Mouse (Mus musculus): ENCODE measurements around the gene Ppp1r11. TPM values are rescaled to one million over a fixed set of nuclear protein-coding genes. Genes with fewer than 3 reads are reported as not detected.
A peak's percentile ranks its signal among the peaks of the same experiment; 100 is the strongest.
"Not testable (repeated sequence)": the region's sequence is repeated elsewhere in the genome, so short reads cannot be mapped to it uniquely, and the experiment has no call there.

Ppp1r11 gene
- polyA plus RNA-seq, 1 experiment from 2014 or later: 176 TPM

DNA sequence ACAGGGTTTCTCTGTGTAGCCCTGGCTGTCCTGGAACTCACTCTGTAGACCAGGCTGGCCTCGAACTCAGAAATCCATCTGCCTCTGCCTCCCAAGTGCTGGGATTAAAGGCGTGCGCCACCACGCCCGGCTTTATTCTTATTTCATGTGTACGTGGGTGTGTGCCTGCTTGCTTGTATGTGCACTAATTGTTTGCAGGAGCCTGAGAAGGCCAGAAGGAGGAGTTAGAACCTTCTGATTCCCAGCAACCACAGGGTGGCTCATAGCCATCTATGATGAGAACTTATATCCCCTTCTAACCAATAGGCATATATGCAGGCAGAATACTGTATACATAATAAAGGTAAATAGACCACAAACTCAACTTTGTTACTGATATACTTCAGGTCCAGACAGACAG, 39.1 kb upstream of the Ppp1r11 start:
- 91% methylated on average over 6 of the region's 6 CpGs for WGBS
- DNase-seq: not testable (repeated sequence)

DNA sequence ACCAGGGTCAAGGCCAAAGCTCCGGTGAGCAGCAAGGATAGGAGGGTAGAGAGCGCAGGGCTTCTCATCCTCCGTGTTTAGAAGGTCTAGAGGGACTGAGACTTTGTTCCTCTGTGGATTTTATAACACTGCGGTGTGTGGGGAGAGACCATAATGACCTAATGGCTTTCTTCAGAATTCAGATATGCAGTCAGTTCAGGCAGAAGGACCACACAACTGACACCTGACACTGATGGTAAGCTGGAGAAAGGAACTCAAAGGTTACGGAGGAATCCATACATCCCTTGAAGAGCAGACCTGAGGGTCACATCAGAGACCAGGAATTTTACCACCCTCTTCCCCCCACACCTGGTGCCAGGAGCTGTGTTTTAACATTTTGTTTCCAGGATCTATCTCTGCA, 37.9 kb upstream of the Ppp1r11 start, which contains the start of gene H2-M5:
Gene H2-M5, minus strand, starts transcription at position 101 of the 400 bp plus-strand sequence.
- no peak for ATAC-seq (ENCODE audit: low FRiP score, low TSS enrichment)

More for the DNA sequence above, 39.1 kb upstream of the Ppp1r11 start:
- not testable (repeated sequence) for H3K4me3 ChIP-seq (replicated peaks; ENCODE audit: low read depth, low read length); H3K27ac ChIP-seq (replicated peaks; ENCODE audit: low read depth, low read length); H3K4me2 ChIP-seq (ENCODE audit: low read length); H3K36me3 ChIP-seq (ENCODE audit: control insufficient read depth, insufficient read depth, low read length); H3K9ac ChIP-seq (replicated peaks; ENCODE audit: low read length); H3K4me1 ChIP-seq (ENCODE audit: control insufficient read depth, insufficient read depth, low read length); H3K9me3 ChIP-seq (ENCODE audit: control insufficient read depth, low read length); ATAC-seq (ENCODE audit: low FRiP score, low TSS enrichment); H3K27me3 ChIP-seq (ENCODE audit: control insufficient read depth, insufficient read depth, low read length)

DNA sequence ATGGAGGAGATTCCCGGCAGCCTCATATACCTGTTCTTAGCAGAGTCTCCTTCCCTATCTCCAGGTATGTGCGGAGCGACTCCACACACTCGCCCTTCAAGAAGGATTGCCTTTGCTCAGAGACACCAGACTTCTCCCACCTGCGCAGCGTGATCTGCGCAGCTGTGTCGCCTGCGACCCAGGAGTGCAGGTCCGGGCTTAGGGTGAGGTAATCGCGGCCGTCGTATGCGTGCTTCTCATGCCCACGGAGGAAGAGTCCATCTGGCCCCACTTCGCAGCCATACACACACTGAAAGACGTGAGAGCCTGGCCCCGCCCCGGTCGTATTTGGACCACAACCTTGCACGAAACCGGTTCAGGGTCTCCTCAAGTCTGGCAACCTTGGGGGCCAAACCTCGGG, 36.9 kb upstream of the Ppp1r11 start:
- Histone ChIP-seq H3K4me2 (ENCODE audit: low read length) (0 out of 2 replicates have a peak overlapping the region, but pooled peaks have one; percentile 3), H3K9me3 (ENCODE audit: control insufficient read depth, low read length) (no peaks in the 10 kb centered on the region), H3K27me3 (ENCODE audit: control insufficient read depth, insufficient read depth, low read length) (peaks cover 6% of the 10 kb centered on the region; the same call in 1 of the 2 replicates), H3K36me3 (ENCODE audit: control insufficient read depth, insufficient read depth, low read length) (no peaks in the 10 kb centered on the region), H3K4me3 (replicated peaks; ENCODE audit: low read depth, low read length) (no peak overlapping the region), H3K4me1 (ENCODE audit: control insufficient read depth, insufficient read depth, low read length) (no peaks in the 10 kb centered on the region), H3K9ac (replicated peaks; ENCODE audit: low read length) (no peak overlapping the region), H3K27ac (replicated peaks; ENCODE audit: low read depth, low read length) (no peak overlapping the region)
- WGBS: 4% methylated on average over 24 of the region's 24 CpGs
- ATAC-seq (ENCODE audit: low FRiP score, low TSS enrichment) (no peak), DNase-seq (no peak)

More for the DNA sequence above, 37.9 kb upstream of the Ppp1r11 start, which contains the start of gene H2-M5:
- no peaks in the 10 kb centered on the region for H3K9me3 ChIP-seq (ENCODE audit: control insufficient read depth, low read length)
- H3K4me3 ChIP-seq (replicated peaks; ENCODE audit: low read depth, low read length): no peak within 1 kb of the TSS
- 0 out of 2 replicates have a peak within 1 kb of the TSS, but pooled peaks have one; percentile 3 for H3K4me2 ChIP-seq (ENCODE audit: low read length)
- H3K4me1 ChIP-seq (ENCODE audit: control insufficient read depth, insufficient read depth, low read length): no peaks in the 10 kb centered on the region
- H3K27me3 ChIP-seq (ENCODE audit: control insufficient read depth, insufficient read depth, low read length): peaks cover 6% of the 10 kb centered on the region; the same call in 1 of the 2 replicates
- no peak for DNase-seq
- 32% methylated on average over 5 of the region's 5 CpGs for WGBS
- no peaks in the 10 kb centered on the region for H3K36me3 ChIP-seq (ENCODE audit: control insufficient read depth, insufficient read depth, low read length)
- H3K9ac ChIP-seq (replicated peaks; ENCODE audit: low read length): no peak within 1 kb of the TSS
- H3K27ac ChIP-seq (replicated peaks; ENCODE audit: low read depth, low read length): no peak within 1 kb of the TSS

DNA sequence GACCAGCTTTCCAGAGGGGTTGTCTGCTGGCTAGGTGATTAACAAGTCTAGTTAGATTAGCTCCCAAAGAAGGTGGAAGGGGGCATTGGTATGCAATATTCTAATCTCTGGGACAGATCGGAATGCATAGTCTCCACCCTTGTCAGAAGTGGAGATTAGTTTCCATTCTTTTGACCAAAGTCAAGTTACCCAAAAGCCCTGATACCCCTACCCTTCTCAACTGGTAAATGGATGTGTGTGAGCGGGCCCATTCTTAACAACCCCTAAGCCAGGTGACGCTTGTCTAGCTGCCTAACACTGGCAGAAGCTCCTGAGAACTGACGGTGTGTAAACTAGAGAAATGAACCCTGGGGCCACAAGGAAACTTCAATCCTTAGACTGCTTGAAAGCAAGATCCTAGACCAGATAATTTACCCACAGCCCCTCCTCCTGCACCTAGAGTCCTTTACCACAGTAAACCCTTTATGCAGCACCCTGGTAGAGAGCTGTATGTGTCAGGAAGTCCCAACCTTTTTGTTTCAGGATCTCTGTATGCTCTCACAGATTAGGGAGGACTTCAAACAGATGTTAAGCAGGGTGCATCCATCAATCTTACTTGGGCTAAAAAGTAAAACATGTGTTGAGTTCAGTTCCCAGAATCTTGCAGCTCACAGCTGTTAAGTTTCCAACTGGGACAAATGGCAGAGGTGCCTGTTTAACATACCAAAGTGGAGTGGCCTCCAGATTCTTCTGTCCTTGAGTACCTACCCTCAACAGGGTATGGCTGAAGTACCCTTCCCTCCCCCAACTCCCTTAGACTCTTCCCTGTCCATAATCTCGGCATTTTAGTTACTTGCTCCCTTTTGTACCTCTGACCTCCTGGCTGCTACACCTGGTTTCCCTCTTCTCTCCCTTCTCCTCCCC, 31.0 kb upstream of the Ppp1r11 start:
- Histone ChIP-seq H3K27ac (replicated peaks; ENCODE audit: low read depth, low read length) (no peak overlapping the region), H3K27me3 (ENCODE audit: control insufficient read depth, insufficient read depth, low read length) (no peaks in the 10 kb centered on the region; the same call in 1 of the 2 replicates), H3K9me3 (ENCODE audit: control insufficient read depth, low read length) (no peaks in the 10 kb centered on the region), H3K4me2 (ENCODE audit: low read length) (no peak overlapping the region), H3K36me3 (ENCODE audit: control insufficient read depth, insufficient read depth, low read length) (no peaks in the 10 kb centered on the region), H3K4me3 (replicated peaks; ENCODE audit: low read depth, low read length) (no peak overlapping the region), H3K4me1 (ENCODE audit: control insufficient read depth, insufficient read depth, low read length) (no peaks in the 10 kb centered on the region), H3K9ac (replicated peaks; ENCODE audit: low read length) (no peak overlapping the region)
- WGBS: 35% methylated on average over 5 of the region's 5 CpGs
- ATAC-seq (ENCODE audit: low FRiP score, low TSS enrichment) (no peak), DNase-seq (no peak)

DNA sequence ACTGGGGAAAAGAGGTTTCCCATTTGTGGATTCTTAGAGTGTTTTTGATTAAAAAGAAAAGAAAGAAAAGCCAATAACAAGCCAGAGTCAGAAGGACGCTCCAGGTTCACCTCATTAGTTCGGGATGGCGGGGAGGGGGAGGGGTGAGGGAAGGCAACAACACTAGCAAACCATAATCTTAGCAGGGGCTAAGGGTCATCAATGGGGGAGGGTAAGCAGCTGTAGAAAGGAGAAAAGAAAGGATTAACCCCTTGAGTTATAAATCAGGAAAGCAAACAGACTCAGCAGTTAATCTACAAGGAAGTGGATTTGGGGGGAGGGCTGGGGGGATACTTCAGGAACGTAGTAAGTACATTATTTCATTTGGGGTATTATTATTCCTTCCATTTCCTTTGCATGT, 30.3 kb upstream of the Ppp1r11 start:
- no peaks in the 10 kb centered on the region for H3K27me3 ChIP-seq (ENCODE audit: control insufficient read depth, insufficient read depth, low read length)
- H3K9me3 ChIP-seq (ENCODE audit: control insufficient read depth, low read length): no peaks in the 10 kb centered on the region
- WGBS: 3% methylated on average over 4 of the region's 4 CpGs
- no peak for ATAC-seq (ENCODE audit: low FRiP score, low TSS enrichment)
- H3K9ac ChIP-seq (replicated peaks; ENCODE audit: low read length): no peak overlapping the region
- DNase-seq: no peak
- no peak overlapping the region for H3K27ac ChIP-seq (replicated peaks; ENCODE audit: low read depth, low read length)
- H3K4me3 ChIP-seq (replicated peaks; ENCODE audit: low read depth, low read length): no peak overlapping the region
- H3K4me2 ChIP-seq (ENCODE audit: low read length): no peak overlapping the region
- H3K36me3 ChIP-seq (ENCODE audit: control insufficient read depth, insufficient read depth, low read length): no peaks in the 10 kb centered on the region
- H3K4me1 ChIP-seq (ENCODE audit: control insufficient read depth, insufficient read depth, low read length): no peaks in the 10 kb centered on the region

DNA sequence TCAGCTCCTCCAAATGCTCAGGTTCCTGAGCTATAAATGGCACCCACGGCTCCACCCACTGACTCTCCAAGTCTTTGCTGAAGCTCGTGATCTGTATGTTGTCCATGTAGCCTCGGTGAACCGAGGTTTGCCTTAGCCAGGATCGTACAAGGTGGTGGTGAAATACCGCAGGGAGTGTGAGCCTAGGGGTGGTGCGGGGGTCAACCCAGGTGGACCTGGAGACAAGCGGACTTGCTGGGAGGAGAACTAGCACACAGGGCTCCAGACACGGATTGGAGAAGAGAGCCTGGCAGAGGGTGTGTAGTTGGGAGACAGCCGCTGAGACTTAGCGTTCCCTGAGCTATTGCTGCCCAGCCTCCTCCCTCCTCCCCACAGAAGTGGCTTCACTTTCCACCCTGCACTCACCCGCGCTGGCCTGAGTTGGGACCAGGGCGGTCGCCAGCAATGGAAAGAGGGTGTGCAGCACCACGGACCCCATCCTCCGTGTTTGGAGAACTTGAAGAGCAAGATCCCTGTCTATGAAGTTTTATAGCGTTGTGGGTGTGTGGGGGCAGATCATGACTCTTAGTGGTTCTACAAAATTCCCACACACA, 29.8 kb upstream of the Ppp1r11 start, which contains the start of gene 2410137M14Rik:
Gene 2410137M14Rik, minus strand, starts transcription at position 17 of the 593 bp plus-strand sequence.
- no peaks in the 10 kb centered on the region for H3K27me3 ChIP-seq (ENCODE audit: control insufficient read depth, insufficient read depth, low read length)
- no peaks in the 10 kb centered on the region for H3K4me1 ChIP-seq (ENCODE audit: control insufficient read depth, insufficient read depth, low read length)
- 16% methylated on average over 18 of the region's 18 CpGs for WGBS
- H3K27ac ChIP-seq (replicated peaks; ENCODE audit: low read depth, low read length): no peak within 1 kb of the TSS
- H3K4me2 ChIP-seq (ENCODE audit: low read length): no peak within 1 kb of the TSS
- DNase-seq (no peak), ATAC-seq (ENCODE audit: low FRiP score, low TSS enrichment) (no peak)
- no peak within 1 kb of the TSS for H3K4me3 ChIP-seq (replicated peaks; ENCODE audit: low read depth, low read length)
- no peaks in the 10 kb centered on the region for H3K9me3 ChIP-seq (ENCODE audit: control insufficient read depth, low read length)
- H3K36me3 ChIP-seq (ENCODE audit: control insufficient read depth, insufficient read depth, low read length): no peaks in the 10 kb centered on the region
- H3K9ac ChIP-seq (replicated peaks; ENCODE audit: low read length): no peak within 1 kb of the TSS

DNA sequence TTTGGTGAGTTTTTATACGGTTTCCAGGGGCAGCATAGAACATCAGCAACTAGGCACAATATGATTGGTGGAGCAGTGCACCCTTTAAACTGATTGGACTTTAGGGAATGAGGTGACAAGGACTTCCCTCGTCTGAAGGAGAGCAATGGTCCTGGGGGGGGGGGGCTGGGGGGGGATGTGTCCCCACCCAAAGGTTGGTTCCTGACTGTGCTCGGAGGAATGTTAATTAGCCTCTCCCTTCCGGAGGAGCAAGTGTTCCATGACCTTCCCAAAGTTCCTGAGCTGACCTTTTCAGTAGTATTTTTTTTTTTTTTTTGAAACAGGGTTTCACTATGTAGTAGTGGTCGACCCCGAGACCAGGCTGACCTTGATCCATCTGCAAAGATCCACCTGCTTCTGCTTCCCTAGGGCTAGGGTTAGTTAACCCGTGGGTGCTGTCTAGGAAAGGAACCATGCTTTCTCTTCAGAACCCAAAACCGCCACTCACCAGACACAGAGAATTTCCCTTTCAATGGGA, 21.8 kb upstream of the Ppp1r11 start:
- WGBS: 83% methylated on average over 8 of the region's 8 CpGs
- Histone ChIP-seq H3K4me1 (ENCODE audit: control insufficient read depth, insufficient read depth, low read length) (no peaks in the 10 kb centered on the region), H3K4me2 (ENCODE audit: low read length) (no peak overlapping the region), H3K36me3 (ENCODE audit: control insufficient read depth, insufficient read depth, low read length) (no peaks in the 10 kb centered on the region), H3K27me3 (ENCODE audit: control insufficient read depth, insufficient read depth, low read length) (no peaks in the 10 kb centered on the region), H3K27ac (replicated peaks; ENCODE audit: low read depth, low read length) (no peak overlapping the region), H3K9ac (replicated peaks; ENCODE audit: low read length) (no peak overlapping the region), H3K4me3 (replicated peaks; ENCODE audit: low read depth, low read length) (no peak overlapping the region), H3K9me3 (ENCODE audit: control insufficient read depth, low read length) (no peaks in the 10 kb centered on the region)
- DNase-seq (no peak), ATAC-seq (ENCODE audit: low FRiP score, low TSS enrichment) (no peak)

DNA sequence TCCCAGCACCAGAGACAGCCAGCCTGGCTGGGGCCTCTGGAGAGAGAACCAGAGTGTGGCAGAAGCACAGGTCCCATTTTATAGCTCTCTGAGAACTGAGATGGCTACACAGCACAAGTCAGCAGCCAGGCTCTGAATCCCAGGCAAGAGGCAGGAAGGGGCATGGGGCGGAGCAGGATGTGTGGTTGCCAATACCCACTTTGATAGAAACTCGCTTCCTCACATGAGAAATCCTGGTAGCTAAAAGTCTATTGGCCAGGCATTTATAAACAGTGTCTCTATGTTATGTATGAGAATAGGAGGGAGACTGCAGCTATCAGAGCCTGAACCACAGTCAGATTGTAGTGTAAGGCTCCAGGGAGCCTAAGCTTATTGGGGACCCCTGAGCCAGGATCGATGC, 21.2 kb upstream of the Ppp1r11 start:
- WGBS: 86% methylated on average over 3 of the region's 3 CpGs

More for the DNA sequence above, 21.2 kb upstream of the Ppp1r11 start:
- Histone ChIP-seq H3K4me2 (ENCODE audit: low read length) (no peak overlapping the region), H3K4me1 (ENCODE audit: control insufficient read depth, insufficient read depth, low read length) (no peaks in the 10 kb centered on the region), H3K27me3 (ENCODE audit: control insufficient read depth, insufficient read depth, low read length) (no peaks in the 10 kb centered on the region), H3K9me3 (ENCODE audit: control insufficient read depth, low read length) (no peaks in the 10 kb centered on the region), H3K36me3 (ENCODE audit: control insufficient read depth, insufficient read depth, low read length) (no peaks in the 10 kb centered on the region), H3K9ac (replicated peaks; ENCODE audit: low read length) (no peak overlapping the region), H3K27ac (replicated peaks; ENCODE audit: low read depth, low read length) (no peak overlapping the region), H3K4me3 (replicated peaks; ENCODE audit: low read depth, low read length) (no peak overlapping the region)
- DNase-seq (no peak), ATAC-seq (ENCODE audit: low FRiP score, low TSS enrichment) (no peak)

Data from midbrain, embryonic 14.5 days (tissue).